8 mouse cellular contexts compared by ENCODE assay signal in genomic region chr1:133178732-133179440, GRCm38 (mm10). TPM values are rescaled to one million over a fixed set of nuclear protein-coding genes. Genes with fewer than 3 reads are reported as not detected.
DNase-seq lines count a peak whose midpoint lies in the region; ATAC-seq and TF ChIP-seq lines count a peak whose summit lies in the region.

No protein-coding gene starts in this region.

- no peak for ATAC-seq in forebrain, embryonic 13.5 days
- no peak for ATAC-seq in forebrain, embryonic 11.5 days (replicated peaks; ENCODE audit: low FRiP score)
- peak; percentile 19; the same call in 1 of the 2 replicates for ATAC-seq in hindbrain, embryonic 14.5 days (ENCODE audit: low FRiP score)
- ATAC-seq in midbrain, postnatal 0 days (ENCODE audit: low FRiP score) = no peak
- no peak for ATAC-seq in liver, postnatal 0 days
- no peak for ATAC-seq in activated CD4-positive, CD25-positive, alpha-beta regulatory T cell, adult 4 months

- no peaks in the 10 kb centered on the region for H3K9me3 ChIP-seq in forebrain, embryonic 13.5 days (replicated peaks)
- no peaks in the 10 kb centered on the region for H3K9me3 ChIP-seq in forebrain, embryonic 11.5 days (ENCODE audit: control insufficient read depth, low read length)
- no peaks in the 10 kb centered on the region for H3K9me3 ChIP-seq in hindbrain, embryonic 14.5 days (ENCODE audit: control insufficient read depth, low read length)
- no peaks in the 10 kb centered on the region for H3K9me3 ChIP-seq in midbrain, postnatal 0 days (ENCODE audit: low read length)
- no peaks in the 10 kb centered on the region for H3K9me3 ChIP-seq in liver, postnatal 0 days (ENCODE audit: low read length)

- no peaks in the 10 kb centered on the region for H3K36me3 ChIP-seq in forebrain, embryonic 13.5 days (ENCODE audit: poor library complexity, severe bottlenecking)
- H3K36me3 ChIP-seq in forebrain, embryonic 11.5 days (ENCODE audit: control insufficient read depth, insufficient read depth, low read length) = no peaks in the 10 kb centered on the region
- no peaks in the 10 kb centered on the region for H3K36me3 ChIP-seq in hindbrain, embryonic 14.5 days (replicated peaks; ENCODE audit: control insufficient read depth, insufficient read depth)
- H3K36me3 ChIP-seq in midbrain, postnatal 0 days (ENCODE audit: insufficient read depth, low read length) = no peaks in the 10 kb centered on the region
- no peaks in the 10 kb centered on the region for H3K36me3 ChIP-seq in liver, postnatal 0 days (replicated peaks; ENCODE audit: insufficient read depth, low read length)

- H3K4me3 ChIP-seq in forebrain, embryonic 13.5 days = no peak overlapping the region
- H3K4me3 ChIP-seq in forebrain, embryonic 11.5 days (ENCODE audit: low read depth, low read length) = no peak overlapping the region
- H3K4me3 ChIP-seq in hindbrain, embryonic 14.5 days (replicated peaks; ENCODE audit: low read length) = no peak overlapping the region
- no peak overlapping the region for H3K4me3 ChIP-seq in midbrain, postnatal 0 days (ENCODE audit: low read depth, low read length)
- no peak overlapping the region for H3K4me3 ChIP-seq in liver, postnatal 0 days (ENCODE audit: low read depth, low read length)

- H3K9ac ChIP-seq in forebrain, embryonic 13.5 days = no peak overlapping the region; the same call in 1 of the 2 replicates
- H3K9ac ChIP-seq in forebrain, embryonic 11.5 days (ENCODE audit: low read length) = no peak overlapping the region; the same call in 1 of the 2 replicates
- no peak overlapping the region for H3K9ac ChIP-seq in hindbrain, embryonic 14.5 days
- H3K9ac ChIP-seq in midbrain, postnatal 0 days (replicated peaks; ENCODE audit: low read length, poor library complexity, severe bottlenecking) = no peak overlapping the region
- H3K9ac ChIP-seq in liver, postnatal 0 days (replicated peaks) = no peak overlapping the region

- peaks cover 31% of the 10 kb centered on the region for H3K4me1 ChIP-seq in forebrain, embryonic 13.5 days
- H3K4me1 ChIP-seq in forebrain, embryonic 11.5 days (replicated peaks; ENCODE audit: control insufficient read depth, insufficient read depth, low read length) = peaks cover 4% of the 10 kb centered on the region; the same call in 1 of the 2 replicates
- H3K4me1 ChIP-seq in hindbrain, embryonic 14.5 days (replicated peaks; ENCODE audit: control insufficient read depth, insufficient read depth, low read length) = peaks cover 6% of the 10 kb centered on the region
- H3K4me1 ChIP-seq in midbrain, postnatal 0 days (ENCODE audit: insufficient read depth, low read length) = peaks cover 2% of the 10 kb centered on the region; the same call in 1 of the 2 replicates
- H3K4me1 ChIP-seq in liver, postnatal 0 days (ENCODE audit: insufficient read depth) = peaks cover 5% of the 10 kb centered on the region; the same call in 1 of the 2 replicates

- no peak for TF ChIP-seq EP300 in liver, postnatal 0 days (IDR thresholded peaks at IDR 0.05; ENCODE audit: low read depth)

- peak overlapping the region; percentile 20; the same call in 1 of the 2 replicates for H3K27ac ChIP-seq in forebrain, embryonic 13.5 days
- H3K27ac ChIP-seq in forebrain, embryonic 11.5 days (ENCODE audit: low read depth, low read length) = no peak overlapping the region
- peak overlapping the region; percentile 47 for H3K27ac ChIP-seq in hindbrain, embryonic 14.5 days
- H3K27ac ChIP-seq in midbrain, postnatal 0 days (ENCODE audit: low read depth, low read length) = peak overlapping the region; percentile 32; the same call in 1 of the 2 replicates
- no peak overlapping the region for H3K27ac ChIP-seq in liver, postnatal 0 days (ENCODE audit: low read depth)

- TF ChIP-seq CTCF in midbrain, postnatal 0 days (IDR thresholded peaks at IDR 0.05) = no peak
- TF ChIP-seq CTCF in liver, postnatal 0 days (IDR thresholded peaks at IDR 0.05; ENCODE audit: low read depth) = no peak

- 76% methylated on average over 11 of the region's 11 CpGs for WGBS in forebrain, embryonic 13.5 days
- 83% methylated on average over 11 of the region's 11 CpGs for WGBS in forebrain, embryonic 11.5 days
- WGBS in hindbrain, embryonic 14.5 days = 67% methylated on average over 11 of the region's 11 CpGs
- 73% methylated on average over 11 of the region's 11 CpGs for WGBS in midbrain, postnatal 0 days
- 69% methylated on average over 11 of the region's 11 CpGs for WGBS in liver, postnatal 0 days (ENCODE audit: insufficient replicate concordance)

- H3K27me3 ChIP-seq in forebrain, embryonic 13.5 days = peaks cover 10% of the 10 kb centered on the region; the same call in 1 of the 2 replicates
- H3K27me3 ChIP-seq in forebrain, embryonic 11.5 days (ENCODE audit: control insufficient read depth, insufficient read depth, low read length) = no peaks in the 10 kb centered on the region
- H3K27me3 ChIP-seq in hindbrain, embryonic 14.5 days (ENCODE audit: control insufficient read depth, insufficient read depth, low read length) = no peaks in the 10 kb centered on the region
- no peaks in the 10 kb centered on the region for H3K27me3 ChIP-seq in midbrain, postnatal 0 days (ENCODE audit: insufficient read depth, low read length)
- peaks cover 27% of the 10 kb centered on the region for H3K27me3 ChIP-seq in liver, postnatal 0 days (ENCODE audit: insufficient read depth, low read length)

- H3K4me2 ChIP-seq in forebrain, embryonic 13.5 days = no peak overlapping the region
- no peak overlapping the region for H3K4me2 ChIP-seq in forebrain, embryonic 11.5 days (ENCODE audit: low read depth, low read length, severe bottlenecking)
- no peak overlapping the region for H3K4me2 ChIP-seq in hindbrain, embryonic 14.5 days (replicated peaks)
- no peak overlapping the region for H3K4me2 ChIP-seq in midbrain, postnatal 0 days (ENCODE audit: low read depth, low read length, poor library complexity, severe bottlenecking)
- H3K4me2 ChIP-seq in liver, postnatal 0 days (ENCODE audit: low read depth, low read length) = no peak overlapping the region

- DNase-seq in forebrain, embryonic 11.5 days (ENCODE audit: low spot score) = no peak
- DNase-seq in cerebellum, adult 9-11 months = peak; percentile 86
- peak; percentile 58 for DNase-seq in hindbrain, embryonic 14.5 days (ENCODE audit: low spot score)
- peak; percentile 89 for DNase-seq in midbrain, postnatal 0 days (ENCODE audit: low spot score)
- DNase-seq in liver, postnatal 0 days = no peak
- DNase-seq in kidney, adult 9 months = no peak

RNA-seq across cellular contexts. Expression of gene Plekha6, which starts 14.9 kb away (rescaled TPM):
- polyA plus RNA-seq in forebrain, embryonic 13.5 days (2015; fragmentation: Nextera tagmentation; extraction: Ambion mirVana) = 13.5 and 14.9 TPM in 2 replicates
- 16.2 and 18.8 TPM in 2 replicates for polyA plus RNA-seq in forebrain, embryonic 11.5 days (2014; fragmentation: Nextera tagmentation; extraction: Ambion mirVana)
- 21.4 and 22.2 TPM in 2 replicates for polyA plus RNA-seq in hindbrain, embryonic 14.5 days (2014; fragmentation: Nextera tagmentation; extraction: Ambion mirVana)
- 49.3 and 52.2 TPM in 2 replicates for total RNA-seq in midbrain, postnatal 0 days (2014; rRNA removed)
- 9.4 and 11.9 TPM in 2 replicates for polyA plus RNA-seq in midbrain, postnatal 0 days (2015; fragmentation: Nextera tagmentation; extraction: Ambion mirVana)
- 3.8 and 4.0 TPM in 2 replicates for polyA plus RNA-seq in liver, postnatal 0 days (2015; fragmentation: Nextera tagmentation; extraction: Ambion mirVana)
- polyA plus RNA-seq in activated CD4-positive, CD25-positive, alpha-beta regulatory T cell, adult 4 months (2017; shearing (Covaris generic)) = under 1 TPM in 1 of 2 experiments, not detected in 1; 0.06 TPM

RNA-seq across cellular contexts. Expression of gene Ppp1r15b, which starts 47.9 kb away (rescaled TPM):
- polyA plus RNA-seq in forebrain, embryonic 13.5 days (2015; fragmentation: Nextera tagmentation; extraction: Ambion mirVana) = 34.8 and 38.6 TPM in 2 replicates
- 62.8 and 69.7 TPM in 2 replicates for polyA plus RNA-seq in forebrain, embryonic 11.5 days (2014; fragmentation: Nextera tagmentation; extraction: Ambion mirVana)
- polyA plus RNA-seq in hindbrain, embryonic 14.5 days (2014; fragmentation: Nextera tagmentation; extraction: Ambion mirVana) = 29.6 and 36.0 TPM in 2 replicates
- total RNA-seq in midbrain, postnatal 0 days (2014; rRNA removed) = 42.3 and 45.3 TPM in 2 replicates
- polyA plus RNA-seq in midbrain, postnatal 0 days (2015; fragmentation: Nextera tagmentation; extraction: Ambion mirVana) = 16.9 and 17.5 TPM in 2 replicates
- 24.3 and 27.0 TPM in 2 replicates for polyA plus RNA-seq in liver, postnatal 0 days (2015; fragmentation: Nextera tagmentation; extraction: Ambion mirVana)
- polyA plus RNA-seq in activated CD4-positive, CD25-positive, alpha-beta regulatory T cell, adult 4 months (2017; shearing (Covaris generic)) = 10 to 100 TPM; 21.7 to 22.4 TPM

Comparison
In these comparisons a context has a peak if more than half of its experiments do, and no peak if none do; other contexts are left out.
1. H3K27ac ChIP-seq: peak in forebrain, embryonic 13.5 days (single experiment), hindbrain, embryonic 14.5 days (single experiment) and midbrain, postnatal 0 days (single experiment); none in forebrain, embryonic 11.5 days (single experiment) and liver, postnatal 0 days (single experiment).
2. DNase-seq: peak in cerebellum, adult 9-11 months (single experiment), hindbrain, embryonic 14.5 days (single experiment) and midbrain, postnatal 0 days (single experiment); none in forebrain, embryonic 11.5 days (single experiment), liver, postnatal 0 days (single experiment) and kidney, adult 9 months (single experiment).